Mouse (Mus musculus) liver, adult 2 months (tissue): ENCODE measurements at regions not wholly inside any gene's neighbourhood (a gene's known extent, or its start where the extent isn't known, plus 50 kb on each side); places are given as distances from the start of the nearest gene placed in this dataset.

Source experiments
- DNase-seq: peaks from one replicate; pipeline ENCODE4 v3.0.0-alpha.2; 2011; ENCODE audit warnings: low read depth, low spot score; ENCODE audit errors: extremely low read depth
- H3K27ac ChIP-seq: fragments of 200-500 bp; replicated peaks from 2 replicates; pipeline ENCODE4 v1.5.1; 2012; ENCODE audit warnings: low read depth, mild to moderate bottlenecking, control low read depth, inconsistent platforms, low read length; ENCODE audit not compliant: insufficient read depth
- H3K27me3 ChIP-seq: fragments of 200-500 bp; 2 replicates; pipeline ENCODE4 v1.6.1; 2012; ENCODE audit warnings: mild to moderate bottlenecking, moderate library complexity, low read length, inconsistent platforms; ENCODE audit not compliant: control insufficient read depth, insufficient read depth
- H3K36me3 ChIP-seq: fragments of 200-500 bp; 2 replicates; pipeline ENCODE4 v1.6.1; 2012; ENCODE audit warnings: low read length, inconsistent platforms; ENCODE audit not compliant: control insufficient read depth, insufficient read depth
- H3K4me1 ChIP-seq: fragments of 200-500 bp; 2 replicates; pipeline ENCODE4 v1.6.1; 2011; ENCODE audit warnings: low read length; ENCODE audit not compliant: control insufficient read depth, insufficient read depth
- H3K4me3 ChIP-seq: fragments of 200-500 bp; 2 replicates; pipeline ENCODE4 v1.5.1; 2011; ENCODE audit warnings: low read depth, mild to moderate bottlenecking, control low read depth, low read length, moderate library complexity; ENCODE audit not compliant: insufficient read depth
- H3K79me2 ChIP-seq: fragments of 200-500 bp; 2 replicates; pipeline ENCODE4 v1.6.1; 2012; ENCODE audit warnings: inconsistent platforms, mild to moderate bottlenecking, low read length, moderate library complexity; ENCODE audit not compliant: control insufficient read depth, insufficient read depth
- H3K9ac ChIP-seq: fragments of 200-500 bp; 2 replicates; pipeline ENCODE4 v1.6.1; 2012; ENCODE audit warnings: low read depth, mild to moderate bottlenecking, control low read depth, inconsistent platforms, low read length
- CTCF ChIP-seq: fragments of 200-500 bp; IDR thresholded peaks from 2 replicates; pipeline ENCODE4 v1.5.1; 2011; ENCODE audit warnings: low read depth, low read length, control low read depth
- POLR2A ChIP-seq: fragments of 200-500 bp; IDR thresholded peaks from 2 replicates; pipeline ENCODE4 v1.6.1; 2011; ENCODE audit warnings: low read length, control low read depth; ENCODE audit not compliant: insufficient read depth; ENCODE audit errors: extremely low read depth
- WGBS: fragments of 180-500 bp; shearing (Covaris S2); methylation state at CpG from one replicate; pipeline ENCODE4 v1.1.7; 2018; 5-methylcytosine and 5-hydroxymethylcytosine counted together

DNA sequence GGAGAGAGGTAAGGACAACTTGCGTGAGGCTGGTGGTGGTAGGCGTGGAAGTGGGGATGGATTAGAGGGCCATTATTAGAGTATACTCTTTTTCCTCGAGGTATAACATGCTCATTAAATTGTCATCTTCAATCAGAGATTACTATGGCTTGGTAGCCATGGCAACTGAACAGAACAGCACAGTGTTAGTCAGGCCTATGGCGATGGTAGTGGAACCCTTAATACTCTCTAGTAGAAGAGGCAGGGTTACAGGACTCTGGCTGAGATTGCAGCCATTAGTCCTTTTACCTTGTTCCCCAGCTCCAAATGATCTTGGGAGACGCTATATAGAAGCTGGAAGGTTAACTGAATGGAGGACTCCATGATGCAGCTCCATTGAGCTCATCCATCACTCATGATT, 131.5 kb downstream of the En1 start:
- H3K4me1 ChIP-seq, result no peaks in the 10 kb centered on the region
- no peak for TF ChIP-seq CTCF
- TF ChIP-seq POLR2A, result no peak
- 77% methylated on average over 5 of the region's 5 CpGs for WGBS
- no peak overlapping the region for H3K27ac ChIP-seq
- H3K79me2 ChIP-seq, result no peaks in the 10 kb centered on the region
- no peaks in the 10 kb centered on the region for H3K27me3 ChIP-seq
- H3K36me3 ChIP-seq, result no peaks in the 10 kb centered on the region
- H3K9ac ChIP-seq, result no peak overlapping the region
- no peak for DNase-seq
- no peak overlapping the region for H3K4me3 ChIP-seq

DNA sequence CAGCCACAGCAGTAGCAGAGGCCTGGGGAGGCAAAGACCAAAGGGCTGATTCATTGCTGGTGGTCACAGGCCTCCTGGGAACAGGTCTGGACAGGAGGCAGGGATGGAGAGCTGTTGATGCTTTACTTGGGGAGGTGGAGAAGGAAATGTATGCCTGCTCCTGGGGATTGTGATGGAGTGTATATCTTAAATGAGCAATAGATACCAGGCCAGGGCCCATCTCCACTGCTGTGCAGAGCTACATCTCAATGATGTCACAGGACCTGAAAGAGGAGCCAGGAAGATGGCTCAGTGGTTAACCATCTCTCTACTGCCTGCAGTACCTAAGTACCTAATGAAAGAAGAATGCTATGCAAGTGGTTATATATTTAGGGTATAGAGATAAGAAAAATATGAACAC, 132.6 kb downstream of the En1 start:
- Histone ChIP-seq H3K4me3 (no peak overlapping the region), H3K9ac (no peak overlapping the region), H3K79me2 (no peaks in the 10 kb centered on the region), H3K4me1 (no peaks in the 10 kb centered on the region), H3K27ac (no peak overlapping the region), H3K27me3 (no peaks in the 10 kb centered on the region), H3K36me3 (no peaks in the 10 kb centered on the region)
- no peak for DNase-seq
- no peak for TF ChIP-seq CTCF
- no peak for TF ChIP-seq POLR2A

DNA sequence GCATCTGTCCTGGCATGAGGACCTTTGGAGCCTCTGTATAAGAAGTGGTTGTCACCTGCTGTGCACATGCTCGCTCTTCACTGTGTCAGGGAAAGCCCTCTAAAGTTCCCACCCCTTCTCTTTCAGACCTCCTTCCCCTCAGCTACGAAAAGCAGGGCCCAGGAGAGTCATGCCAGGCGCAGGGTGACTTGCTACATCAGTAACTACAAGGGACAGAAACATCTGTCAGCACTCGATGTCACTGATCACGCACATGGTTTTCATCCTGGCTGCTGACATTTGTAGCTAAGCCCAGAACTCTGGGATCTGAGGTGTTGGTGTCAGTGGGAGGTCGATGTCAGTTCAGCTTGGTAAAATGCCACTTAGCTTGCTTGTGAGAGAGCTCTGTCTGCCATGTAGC, 137.3 kb downstream of the En1 start:
- no peaks in the 10 kb centered on the region for H3K79me2 ChIP-seq
- no peaks in the 10 kb centered on the region for H3K36me3 ChIP-seq
- no peak for DNase-seq
- TF ChIP-seq CTCF, result no peak
- no peak for TF ChIP-seq POLR2A
- WGBS, result 72% methylated on average over 6 of the region's 6 CpGs
- H3K4me3 ChIP-seq, result no peak overlapping the region
- H3K27ac ChIP-seq, result no peak overlapping the region
- H3K9ac ChIP-seq, result no peak overlapping the region
- no peaks in the 10 kb centered on the region for H3K4me1 ChIP-seq
- H3K27me3 ChIP-seq, result no peaks in the 10 kb centered on the region

DNA sequence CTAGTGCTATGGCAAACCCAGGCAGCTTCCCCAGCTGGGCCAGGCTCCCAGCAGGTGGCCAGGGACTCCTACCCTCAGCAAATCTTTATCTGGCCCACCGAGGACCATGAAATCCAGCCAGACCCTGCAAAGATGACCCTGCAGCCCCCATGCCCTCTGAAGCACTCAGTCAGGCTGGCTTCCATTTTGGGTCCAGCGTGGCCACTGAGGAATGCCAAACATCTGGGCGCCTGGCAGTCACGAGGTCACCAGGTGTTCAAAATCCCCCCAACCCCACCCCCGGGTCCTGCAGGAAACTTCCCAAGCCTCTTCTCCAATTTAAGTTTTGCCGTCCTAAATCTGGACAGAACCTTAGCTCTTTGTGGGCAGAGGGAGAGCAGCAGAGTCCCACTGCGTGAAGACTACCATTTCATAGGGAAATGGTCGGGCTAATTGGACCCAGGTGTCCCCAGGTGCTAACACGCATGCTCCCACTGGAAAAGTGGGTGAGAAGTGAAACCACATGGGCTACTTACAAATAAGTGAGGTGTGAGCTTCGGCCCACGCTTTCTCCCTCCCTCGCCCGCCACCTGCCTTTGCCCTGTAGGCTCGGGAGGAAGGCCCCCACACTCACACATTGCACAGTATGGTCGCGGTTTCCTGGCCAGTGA, 139.0 kb downstream of the En1 start:
- no peaks in the 10 kb centered on the region for H3K79me2 ChIP-seq
- H3K27me3 ChIP-seq, result no peaks in the 10 kb centered on the region
- 73% methylated on average over 16 of the region's 16 CpGs for WGBS
- H3K36me3 ChIP-seq, result no peaks in the 10 kb centered on the region
- H3K9ac ChIP-seq, result no peak overlapping the region
- no peak for DNase-seq
- no peak overlapping the region for H3K4me3 ChIP-seq
- no peaks in the 10 kb centered on the region for H3K4me1 ChIP-seq
- TF ChIP-seq CTCF, result no peak
- no peak for TF ChIP-seq POLR2A
- H3K27ac ChIP-seq, result no peak overlapping the region

DNA sequence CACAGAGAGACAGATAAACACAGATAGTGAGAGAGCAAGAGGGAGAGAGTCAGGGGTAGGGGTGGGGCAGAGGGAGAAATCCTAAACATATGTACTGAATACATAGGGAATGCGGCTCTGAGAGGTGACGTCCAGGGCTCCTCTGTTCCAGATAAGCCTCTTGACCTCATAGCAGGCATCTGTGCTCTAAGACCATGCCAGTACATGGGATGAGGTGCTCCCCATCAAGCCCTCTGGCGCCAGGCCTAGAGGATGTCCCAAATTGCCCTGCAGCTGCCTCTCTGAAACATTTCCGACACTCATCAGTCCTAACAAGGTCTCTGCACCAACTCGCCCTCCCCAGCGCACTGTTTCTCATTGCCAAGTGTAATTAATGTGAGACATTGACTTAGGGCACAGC, 146.7 kb downstream of the En1 start:
- no peaks in the 10 kb centered on the region for H3K79me2 ChIP-seq
- no peaks in the 10 kb centered on the region for H3K4me1 ChIP-seq
- no peaks in the 10 kb centered on the region for H3K27me3 ChIP-seq
- no peak overlapping the region for H3K4me3 ChIP-seq
- no peak for DNase-seq
- no peak overlapping the region for H3K9ac ChIP-seq
- WGBS, result 73% methylated on average over 6 of the region's 6 CpGs
- TF ChIP-seq POLR2A, result no peak
- TF ChIP-seq CTCF, result no peak
- no peak overlapping the region for H3K27ac ChIP-seq
- H3K36me3 ChIP-seq, result no peaks in the 10 kb centered on the region

DNA sequence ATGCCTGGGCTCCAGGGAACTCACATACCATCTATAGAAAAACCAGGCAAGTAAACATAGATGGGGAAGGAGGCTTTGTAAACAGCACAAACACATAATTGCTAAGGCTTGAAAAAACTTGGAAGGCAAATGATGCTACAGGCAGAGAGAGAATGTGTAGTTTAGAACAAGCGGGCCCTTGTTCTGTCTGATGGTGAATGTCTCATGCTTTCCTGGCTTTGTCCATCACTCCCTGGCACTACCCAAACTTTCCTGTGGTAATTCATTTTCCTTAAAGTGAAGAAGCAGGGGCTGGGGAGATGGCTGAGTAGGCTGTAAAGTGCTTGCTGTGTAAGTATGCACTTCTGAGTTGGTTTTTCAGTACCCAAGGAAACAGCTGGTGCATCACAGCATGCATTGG, 151.2 kb downstream of the En1 start:
- Histone ChIP-seq H3K36me3 (no peaks in the 10 kb centered on the region), H3K79me2 (no peaks in the 10 kb centered on the region), H3K4me3 (no peak overlapping the region), H3K27me3 (no peaks in the 10 kb centered on the region), H3K9ac (no peak overlapping the region), H3K27ac (no peak overlapping the region), H3K4me1 (no peaks in the 10 kb centered on the region)
- TF ChIP-seq CTCF (no peak), POLR2A (no peak)
- no peak for DNase-seq
- WGBS, result 94% methylated on average over 1 of the region's 1 CpGs
